Mouse (Mus musculus) limb, embryonic 14.5 days (tissue): ENCODE data around the gene Aak1. TPM values are rescaled to one million over a fixed set of nuclear protein-coding genes. Genes with fewer than 3 reads are reported as not detected.
"Not testable (repeated sequence)": the region's sequence is repeated elsewhere in the genome, so short reads cannot be mapped to it uniquely, and the experiment has no call there.

Experiments
- ATAC-seq: fragments of 200-750 bp; cut with Nextera tagmentation; 2 replicates; pipeline ENCODE4 v1.8.0; 2017; ENCODE audit warnings: low read depth, moderate number of reproducible peaks, moderate TSS enrichment; ENCODE audit not compliant: low FRiP score
- DNase-seq: peaks from one replicate; pipeline ENCODE4 v3.0.0-alpha.2; 2015; ENCODE audit warnings: low spot score
- H3K27ac ChIP-seq: fragments of 300-500 bp; sonication (generic); replicated peaks from 2 replicates; pipeline ENCODE4 v1.5.1; 2014; ENCODE audit warnings: low read depth, mild to moderate bottlenecking, low read length, moderate library complexity, mixed read lengths
- H3K27me3 ChIP-seq: fragments of 300-500 bp; sonication (generic); 2 replicates; pipeline ENCODE4 v1.6.1; 2014; ENCODE audit warnings: low read length, mixed read lengths; ENCODE audit not compliant: control insufficient read depth, insufficient read depth
- H3K36me3 ChIP-seq: fragments of 300-500 bp; sonication (generic); 2 replicates; pipeline ENCODE4 v1.6.1; 2014; ENCODE audit warnings: mild to moderate bottlenecking, low read length, moderate library complexity, mixed read lengths; ENCODE audit not compliant: control insufficient read depth, insufficient read depth
- H3K4me1 ChIP-seq: fragments of 300-500 bp; sonication (generic); 2 replicates; pipeline ENCODE4 v1.6.1; 2014; ENCODE audit warnings: antibody characterized with exemption, low read length, mixed read lengths; ENCODE audit not compliant: control insufficient read depth, insufficient read depth
- H3K4me2 ChIP-seq: fragments of 300-500 bp; sonication (generic); replicated peaks from 2 replicates; pipeline ENCODE4 v1.6.1; 2014; ENCODE audit warnings: low read depth, mild to moderate bottlenecking, low read length, moderate library complexity; ENCODE audit not compliant: severe bottlenecking
- H3K4me3 ChIP-seq: fragments of 300-500 bp; sonication (generic); replicated peaks from 2 replicates; pipeline ENCODE4 v1.5.1; 2014; ENCODE audit warnings: low read length
- H3K9ac ChIP-seq: fragments of 300-500 bp; sonication (generic); 2 replicates; pipeline ENCODE4 v1.6.1; 2014; ENCODE audit warnings: mild to moderate bottlenecking, low read depth, low read length, moderate library complexity; ENCODE audit not compliant: severe bottlenecking
- H3K9me3 ChIP-seq: fragments of 300-500 bp; sonication (generic); 2 replicates; pipeline ENCODE4 v1.6.1; 2016; ENCODE audit warnings: low read length; ENCODE audit not compliant: control insufficient read depth
- POLR2A ChIP-seq: fragments of 200-500 bp; IDR thresholded peaks from 2 replicates; pipeline ENCODE4 v1.8.0; 2012; ENCODE audit warnings: inconsistent platforms, mild to moderate bottlenecking, moderate library complexity, borderline replicate concordance; ENCODE audit not compliant: insufficient read depth, insufficient read length; ENCODE audit errors: extremely low read depth
- WGBS: fragments of 180-500 bp; shearing (Covaris S2); extraction: QIAGEN DNeasy Blood & Tissue Kit; methylation state at CpG from one replicate; pipeline ENCODE4 v1.1.7; 2014; 5-methylcytosine and 5-hydroxymethylcytosine counted together
- polyA plus RNA-seq, 2 experiments: library from polyadenylated mRNA; depleted of rRNA in 1 of 2; stranded (reverse) in 1 of 2; unstranded in 1 of 2; fragments of >200 nt; fragmentation: Nextera tagmentation in 1 of 2; extraction: Ambion mirVana in 1 of 2; gene quantifications; 2 replicates each; pipeline versions ENCODE4 v1.2.1 to v1.2.3; 2012 to 2014

Aak1 gene
- polyA plus RNA-seq, 2 experiments = 19.8 to 24.7 TPM

- Histone ChIP-seq H3K9me3 (no peaks in the 10 kb centered on the region), H3K4me1 (peaks cover 5% of the 10 kb centered on the region), H3K27me3 (no peaks in the 10 kb centered on the region), H3K27ac (no peak overlapping the region), H3K36me3 (peaks cover 2% of the 10 kb centered on the region; the same call in 1 of the 2 replicates), H3K4me2 (no peak overlapping the region), H3K9ac (no peak overlapping the region), H3K4me3 (no peak overlapping the region)
- ATAC-seq (no peak), DNase-seq (no peak)
- 65% methylated on average over 6 of the region's 6 CpGs for WGBS
- TF ChIP-seq POLR2A = no peak
Measured at GRCm38 (mm10) chr6:86874711-86875375, 25.5 kb downstream of the Aak1 start.

- Histone ChIP-seq H3K4me2 (no peak overlapping the region), H3K27me3 (no peaks in the 10 kb centered on the region), H3K9ac (no peak overlapping the region), H3K36me3 (peaks cover 2% of the 10 kb centered on the region; the same call in 1 of the 2 replicates), H3K9me3 (no peaks in the 10 kb centered on the region), H3K4me1 (peaks cover 5% of the 10 kb centered on the region), H3K27ac (no peak overlapping the region), H3K4me3 (no peak overlapping the region)
- no peak for TF ChIP-seq POLR2A
- ATAC-seq = no peak
- WGBS = 76% methylated on average over 1 of the region's 1 CpGs
- no peak for DNase-seq
Measured at GRCm38 (mm10) chr6:86876451-86876850, 27.1 kb downstream of the Aak1 start.

GRCm38 (mm10) chr6:86878656-86879055 is 29.3 kb downstream of the Aak1 start:
- H3K4me1 ChIP-seq, H3K9ac ChIP-seq, H3K36me3 ChIP-seq, H3K4me2 ChIP-seq, H3K9me3 ChIP-seq, DNase-seq, H3K27me3 ChIP-seq, H3K4me3 ChIP-seq, H3K27ac ChIP-seq, ATAC-seq: not testable (repeated sequence)
- 82% methylated on average over 3 of the region's 3 CpGs for WGBS

- H3K4me2 ChIP-seq = no peak overlapping the region
- DNase-seq = no peak
- H3K4me1 ChIP-seq = peaks cover 5% of the 10 kb centered on the region
- no peak overlapping the region for H3K9ac ChIP-seq
- 79% methylated on average over 4 of the region's 4 CpGs for WGBS
- H3K36me3 ChIP-seq = peaks cover 2% of the 10 kb centered on the region; the same call in 1 of the 2 replicates
- no peak for ATAC-seq
- TF ChIP-seq POLR2A = no peak
- no peak overlapping the region for H3K27ac ChIP-seq
- H3K27me3 ChIP-seq = no peaks in the 10 kb centered on the region
- no peaks in the 10 kb centered on the region for H3K9me3 ChIP-seq
- H3K4me3 ChIP-seq = no peak overlapping the region
Measured at GRCm38 (mm10) chr6:86879314-86879713, 30.0 kb downstream of the Aak1 start.

GRCm38 (mm10) chr6:86884230-86884629 is 34.9 kb downstream of the Aak1 start:
- Histone ChIP-seq H3K4me3 (no peak overlapping the region), H3K9ac (no peak overlapping the region), H3K27ac (no peak overlapping the region), H3K27me3 (no peaks in the 10 kb centered on the region), H3K4me1 (peaks cover 16% of the 10 kb centered on the region), H3K4me2 (no peak overlapping the region), H3K9me3 (no peaks in the 10 kb centered on the region), H3K36me3 (peaks cover 7% of the 10 kb centered on the region; the same call in 1 of the 2 replicates)
- 83% methylated on average over 2 of the region's 2 CpGs for WGBS
- ATAC-seq = no peak
- no peak for TF ChIP-seq POLR2A
- no peak for DNase-seq
